Mouse (Mus musculus): Measurements from ENCODE around the gene Large1. TPM values are rescaled to one million over a fixed set of nuclear protein-coding genes. Genes with fewer than 3 reads are reported as not detected.

The Large1 gene
- total and polyA plus RNA-seq, 3 experiments, result not detected

- in situ Hi-C loops (cut with MboI; ENCODE audit: low pct_ligation_motif_present, low pct_unique_long_range_greater_than_20kb, low sequenced_read_pairs), result no loop called here
- no peaks in the 10 kb centered on the region for H3K4me1 ChIP-seq (ENCODE audit: control insufficient read depth in 1 of 2, insufficient read depth in 2 of 2)
- H3K27me3 ChIP-seq (replicated peaks), result no peaks in the 10 kb centered on the region
- H3K27ac ChIP-seq (ENCODE audit: insufficient read depth, low read depth), result no peak overlapping the region
- no peaks in the 10 kb centered on the region for H3K36me3 ChIP-seq (replicated peaks in 1 of 2; ENCODE audit: control insufficient read depth in 1 of 2, insufficient read depth in 1 of 2, low read length in 1 of 2)
- no peak for DNase-seq (ENCODE audit: extremely low read depth)
- H3K9ac ChIP-seq (ENCODE audit: insufficient read depth, low read depth), result no peak overlapping the region
- peaks cover 63% of the 10 kb centered on the region for H3K9me3 ChIP-seq (replicated peaks; ENCODE audit: low read length)
- no peaks in the 10 kb centered on the region for H3K79me2 ChIP-seq (replicated peaks; ENCODE audit: control insufficient read depth, extremely low read depth, insufficient read depth, poor library complexity, severe bottlenecking)
- TF ChIP-seq USF2 (conservative IDR thresholded peaks at IDR 0.05; ENCODE audit: low read depth, low read length), result no peak
- TF ChIP-seq EP300 (IDR thresholded peaks at IDR 0.05; ENCODE audit: low read length), result no peak
- TF ChIP-seq MAZ (IDR thresholded peaks at IDR 0.05; ENCODE audit: low read depth, low read length), result no peak
- no peak for TF ChIP-seq IRF4 (IDR thresholded peaks at IDR 0.05; ENCODE audit: low read depth, low read length)
- TF ChIP-seq KAT2A (IDR thresholded peaks at IDR 0.05; ENCODE audit: insufficient replicate concordance, low read length), result no peak
- TF ChIP-seq RCOR1 (conservative IDR thresholded peaks at IDR 0.05; ENCODE audit: low read depth, low read length), result no peak
- TF ChIP-seq NRF1 (IDR thresholded peaks at IDR 0.05; ENCODE audit: low read depth, low read length), result no peak
- no peak for TF ChIP-seq RAD21 (IDR thresholded peaks at IDR 0.05; ENCODE audit: low read depth, low read length)
- TF ChIP-seq UBTF (IDR thresholded peaks at IDR 0.05; ENCODE audit: low read depth, low read length), result no peak
- TF ChIP-seq USF1 (IDR thresholded peaks at IDR 0.05; ENCODE audit: low read depth, low read length), result no peak
- no peak for TF ChIP-seq GABPA (IDR thresholded peaks at IDR 0.05; ENCODE audit: insufficient replicate concordance, low read depth, low read length)
- no peak for TF ChIP-seq SMC3 (IDR thresholded peaks at IDR 0.05; ENCODE audit: low read depth, low read length)
- TF ChIP-seq JUND (conservative IDR thresholded peaks at IDR 0.05; ENCODE audit: low read depth, low read length), result no peak
- TF ChIP-seq CHD1 (IDR thresholded peaks at IDR 0.05; ENCODE audit: low read depth, low read length), result no peak
- no peak for TF ChIP-seq TBP (conservative IDR thresholded peaks at IDR 0.05; ENCODE audit: low read depth, low read length)
- TF ChIP-seq PAX5 (IDR thresholded peaks at IDR 0.05; ENCODE audit: low read length), result no peak
- TF ChIP-seq ZC3H11A (IDR thresholded peaks at IDR 0.05; ENCODE audit: low read depth, low read length), result no peak
- no peak for TF ChIP-seq ZKSCAN1 (IDR thresholded peaks at IDR 0.05; ENCODE audit: borderline replicate concordance, low read depth, low read length)
- no peak for TF ChIP-seq NELFE (IDR thresholded peaks at IDR 0.05; ENCODE audit: low read depth, low read length)
- dilution Hi-C loops (cut with MboI; ENCODE audit: extremely low pct_ligation_motif_present, extremely low pct_unique_long_range_greater_than_20kb, low sequenced_read_pairs), result no loop called here
- H3K4me2 ChIP-seq (ENCODE audit: insufficient read depth, low read depth, poor library complexity, severe bottlenecking), result no peak overlapping the region
- H3K4me3 ChIP-seq (replicated peaks in 1 of 3; ENCODE audit: low read depth in 2 of 3, low read length in 2 of 3, poor library complexity in 1 of 3), result no peak overlapping the region
Measured at GRCm38 (mm10) chr8:73353794-73354179, 447 bp upstream of the Large1 start.

GRCm38 (mm10) chr8:73352301-73353107, 836 bp downstream of the Large1 start:
- Histone ChIP-seq H3K9me3 (replicated peaks; ENCODE audit: low read length) (peaks cover 64% of the 10 kb centered on the region), H3K4me1 (ENCODE audit: control insufficient read depth in 1 of 2, insufficient read depth in 2 of 2) (no peaks in the 10 kb centered on the region), H3K9ac (ENCODE audit: insufficient read depth, low read depth) (no peak overlapping the region), H3K4me3 (replicated peaks in 1 of 3; ENCODE audit: low read depth in 2 of 3, low read length in 2 of 3, poor library complexity in 1 of 3) (no peak overlapping the region), H3K79me2 (replicated peaks; ENCODE audit: control insufficient read depth, extremely low read depth, insufficient read depth, poor library complexity, severe bottlenecking) (no peaks in the 10 kb centered on the region), H3K36me3 (replicated peaks in 1 of 2; ENCODE audit: control insufficient read depth in 1 of 2, insufficient read depth in 1 of 2, low read length in 1 of 2) (no peaks in the 10 kb centered on the region), H3K27ac (ENCODE audit: insufficient read depth, low read depth) (no peak overlapping the region), H3K27me3 (replicated peaks) (no peaks in the 10 kb centered on the region), H3K4me2 (ENCODE audit: insufficient read depth, low read depth, poor library complexity, severe bottlenecking) (no peak overlapping the region)
- TF ChIP-seq NELFE (IDR thresholded peaks at IDR 0.05; ENCODE audit: low read depth, low read length) (no peak), HCFC1 (IDR thresholded peaks at IDR 0.05; ENCODE audit: low read depth, low read length) (no peak), ZC3H11A (IDR thresholded peaks at IDR 0.05; ENCODE audit: low read depth, low read length) (no peak), CHD1 (IDR thresholded peaks at IDR 0.05; ENCODE audit: low read depth, low read length) (no peak), MYC (IDR thresholded peaks at IDR 0.05; ENCODE audit: low read depth, low read length) (no peak), E2F4 (IDR thresholded peaks at IDR 0.05; ENCODE audit: insufficient replicate concordance, low read depth, low read length) (no peak), SIN3A (IDR thresholded peaks at IDR 0.05; ENCODE audit: low read length) (no peak), BHLHE40 (IDR thresholded peaks at IDR 0.05; ENCODE audit: low read depth, low read length) (no peak), MAFK (IDR thresholded peaks at IDR 0.05; ENCODE audit: insufficient replicate concordance, low read length) (no peak), IRF4 (IDR thresholded peaks at IDR 0.05; ENCODE audit: low read depth, low read length) (no peak), GABPA (IDR thresholded peaks at IDR 0.05; ENCODE audit: insufficient replicate concordance, low read depth, low read length) (no peak), USF1 (IDR thresholded peaks at IDR 0.05; ENCODE audit: low read depth, low read length) (no peak)
- in situ Hi-C loops (cut with MboI; ENCODE audit: low pct_ligation_motif_present, low pct_unique_long_range_greater_than_20kb, low sequenced_read_pairs) (no loop called here), dilution Hi-C loops (cut with MboI; ENCODE audit: extremely low pct_ligation_motif_present, extremely low pct_unique_long_range_greater_than_20kb, low sequenced_read_pairs) (no loop called here)
- no peak for DNase-seq (ENCODE audit: extremely low read depth)

Measured in CH12.LX (cell line).